Mouse (Mus musculus): Measurements from ENCODE around the gene Syt12.

DNA sequence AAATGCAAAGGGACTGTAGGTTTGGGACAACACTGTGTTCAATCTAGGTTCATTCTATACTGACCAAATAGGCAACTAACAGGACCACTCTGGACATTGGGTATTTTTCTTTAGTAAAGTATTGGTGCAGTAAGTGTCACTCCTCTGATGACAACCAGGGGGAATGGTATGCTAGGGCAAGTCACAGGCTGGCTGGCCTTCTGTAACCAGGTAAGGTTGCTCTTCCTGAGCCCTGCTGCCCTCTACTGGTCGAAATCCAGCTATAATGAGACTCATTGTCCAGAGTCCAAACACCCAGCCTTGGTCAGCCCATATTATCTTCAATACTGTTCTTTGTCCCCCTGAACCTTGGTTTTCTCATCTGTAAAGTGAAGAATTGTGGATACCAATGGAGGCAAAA lies 60.1 kb downstream of the Syt12 start:
- peak; percentile 90 for TF ChIP-seq CTCF (IDR thresholded peaks at IDR 0.05; ENCODE audit: control insufficient read depth, insufficient read depth, low read length)
- no peak for TF ChIP-seq POLR2A (IDR thresholded peaks at IDR 0.05; ENCODE audit: borderline replicate concordance, control insufficient read depth, low read depth, low read length)

Measured in bone marrow, adult 2 months (tissue).